11 mouse cellular contexts compared by ENCODE assay signal in the genomic region with DNA sequence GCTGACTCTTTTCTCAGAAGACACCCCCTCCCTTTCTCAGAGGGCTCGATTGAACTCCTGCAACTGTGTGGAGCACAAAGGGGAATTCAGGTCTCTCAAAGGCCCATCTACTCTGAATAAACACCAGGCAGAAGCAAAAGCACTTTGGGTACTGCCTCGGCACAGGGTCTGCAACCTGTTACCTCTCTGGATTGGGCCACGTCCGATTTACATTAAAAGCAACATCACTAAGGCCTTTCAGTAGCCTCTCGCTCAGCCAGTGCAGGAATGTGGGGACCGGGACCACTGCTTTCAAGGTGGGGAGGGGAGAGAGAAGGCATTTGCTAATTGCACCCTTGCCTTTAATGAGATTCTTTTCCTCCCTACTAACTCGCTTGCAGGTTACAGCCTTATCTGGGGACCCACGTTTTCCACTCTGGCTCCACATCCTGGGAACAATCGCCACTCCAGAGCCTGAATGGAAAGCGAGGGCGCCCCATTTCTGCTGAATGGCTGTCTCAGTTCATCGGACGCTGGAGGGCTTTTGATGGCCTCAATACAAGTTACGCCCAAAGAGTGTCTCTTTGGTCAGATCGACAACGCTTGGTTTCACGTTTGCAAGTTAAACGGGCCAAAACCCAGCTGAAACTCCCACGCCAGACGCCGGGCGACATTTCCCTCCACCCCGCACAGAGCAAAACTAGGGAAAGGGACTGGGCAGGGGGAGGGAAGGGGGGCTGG. TPM values are rescaled to one million over a fixed set of nuclear protein-coding genes. Genes with fewer than 3 reads are reported as not detected.
DNase-seq lines count a peak whose midpoint lies in the region; ATAC-seq and TF ChIP-seq lines count a peak whose summit lies in the region.
"Had no signal": no experiment of that assay in that cellular context is flagged by ENCODE, and none has a peak within 500 bp of the region (broad histone marks: within the 10 kb centered on the region; RNA-seq: fewer than 3 reads in every experiment).

No protein-coding gene starts in this region.

- H3K4me3 ChIP-seq in heart, embryonic 10.5 days, result peak overlapping the region; percentile 16; the same call in 1 of the 2 replicates
- no peak overlapping the region for H3K4me3 ChIP-seq in ES-Bruce4 (ENCODE audit: low read depth, low read length)
- no peak overlapping the region; the same call in 1 of the 2 replicates for H3K4me3 ChIP-seq in embryonic facial prominence, embryonic 14.5 days (ENCODE audit: low read depth, low read length)
- no peak overlapping the region for H3K4me3 ChIP-seq in hindbrain, postnatal 0 days (ENCODE audit: low read length)
- H3K4me3 ChIP-seq: liver, embryonic 13.5 days had no signal

- no peak for TF ChIP-seq CTCF in ES-Bruce4 (IDR thresholded peaks at IDR 0.05; ENCODE audit: low read depth, low read length)
- no peak for TF ChIP-seq CTCF in hindbrain, postnatal 0 days (IDR thresholded peaks at IDR 0.05; ENCODE audit: low read depth)

- no peak for DNase-seq in heart, embryonic 10.5 days (ENCODE audit: low spot score)
- no peak for DNase-seq in heart, adult 18-20 months
- no peak for DNase-seq in embryonic facial prominence, embryonic 14.5 days (ENCODE audit: low spot score)
- DNase-seq in hindbrain, postnatal 0 days (ENCODE audit: low spot score), result no peak
- no peak for DNase-seq in left cerebral cortex, adult 8-10 months (ENCODE audit: low spot score in 2 of 2)
- no peak for DNase-seq in gastrocnemius, postnatal 10 days
- DNase-seq: liver, embryonic 13.5 days; right cerebral cortex, postnatal 14 days had no signal

- TF ChIP-seq POLR2A in ES-Bruce4 (IDR thresholded peaks at IDR 0.05; ENCODE audit: insufficient read depth, low read length), result no peak

- no peak for ATAC-seq in embryonic facial prominence, embryonic 14.5 days (ENCODE audit: low read depth)
- no peak for ATAC-seq in hindbrain, postnatal 0 days
- ATAC-seq in activated CD4-positive, CD25-positive, alpha-beta regulatory T cell, adult 4 months, result no peak

- H3K9me3 ChIP-seq in heart, embryonic 10.5 days, result no peaks in the 10 kb centered on the region
- H3K9me3 ChIP-seq in ES-Bruce4 (replicated peaks; ENCODE audit: control insufficient read depth, insufficient read depth, low read length, poor library complexity, severe bottlenecking), result no peaks in the 10 kb centered on the region
- no peaks in the 10 kb centered on the region for H3K9me3 ChIP-seq in embryonic facial prominence, embryonic 14.5 days (ENCODE audit: control insufficient read depth, low read length)
- no peaks in the 10 kb centered on the region for H3K9me3 ChIP-seq in hindbrain, postnatal 0 days (ENCODE audit: low read length)
- H3K9me3 ChIP-seq: liver, embryonic 13.5 days had no signal

- H3K9ac ChIP-seq in ES-Bruce4 (ENCODE audit: low read depth, poor library complexity, severe bottlenecking), result no peak overlapping the region
- no peak overlapping the region for H3K9ac ChIP-seq in embryonic facial prominence, embryonic 14.5 days (ENCODE audit: low read depth, low read length)
- H3K9ac ChIP-seq in hindbrain, postnatal 0 days (replicated peaks; ENCODE audit: low read length), result no peak overlapping the region
- H3K9ac ChIP-seq: liver, embryonic 13.5 days had no signal

- peaks cover 32% of the 10 kb centered on the region for H3K4me1 ChIP-seq in heart, embryonic 10.5 days
- H3K4me1 ChIP-seq in ES-Bruce4 (ENCODE audit: control insufficient read depth, insufficient read depth, low read length), result no peaks in the 10 kb centered on the region
- H3K4me1 ChIP-seq in embryonic facial prominence, embryonic 14.5 days (ENCODE audit: control insufficient read depth, insufficient read depth, low read length), result peaks cover 12% of the 10 kb centered on the region; the same call in 1 of the 2 replicates
- no peaks in the 10 kb centered on the region for H3K4me1 ChIP-seq in hindbrain, postnatal 0 days (ENCODE audit: insufficient read depth, low read length)

- no peak overlapping the region for H3K27ac ChIP-seq in heart, embryonic 10.5 days
- no peak overlapping the region for H3K27ac ChIP-seq in ES-Bruce4 (ENCODE audit: insufficient read depth, low read length)
- H3K27ac ChIP-seq in embryonic facial prominence, embryonic 14.5 days (replicated peaks; ENCODE audit: low read depth, low read length), result no peak overlapping the region
- no peak overlapping the region for H3K27ac ChIP-seq in hindbrain, postnatal 0 days
- H3K27ac ChIP-seq: liver, embryonic 13.5 days had no signal

- under 1% methylated on average over 23 of the region's 23 CpGs for WGBS in heart, embryonic 10.5 days
- 4% methylated on average over 23 of the region's 23 CpGs for WGBS in embryonic facial prominence, embryonic 14.5 days
- 3% methylated on average over 23 of the region's 23 CpGs for WGBS in hindbrain, postnatal 0 days

- TF ChIP-seq EP300 in ES-Bruce4 (IDR thresholded peaks at IDR 0.05; ENCODE audit: insufficient read depth, low read depth, low read length), result 0 out of 2 replicates have a peak, but pooled peaks have one; percentile 32

- peaks cover 98% of the 10 kb centered on the region for H3K27me3 ChIP-seq in heart, embryonic 10.5 days (ENCODE audit: insufficient read depth, poor library complexity, severe bottlenecking)
- peaks cover 20% of the 10 kb centered on the region for H3K27me3 ChIP-seq in ES-Bruce4 (ENCODE audit: control insufficient read depth, insufficient read depth, low read length, poor library complexity, severe bottlenecking)
- peaks cover 92% of the 10 kb centered on the region for H3K27me3 ChIP-seq in embryonic facial prominence, embryonic 14.5 days (replicated peaks; ENCODE audit: control insufficient read depth, insufficient read depth, low read length)
- peaks cover 68% of the 10 kb centered on the region for H3K27me3 ChIP-seq in hindbrain, postnatal 0 days (ENCODE audit: insufficient read depth, low read length)

- H3K4me2 ChIP-seq in embryonic facial prominence, embryonic 14.5 days (ENCODE audit: low read depth, low read length), result peak overlapping the region; percentile 29; the same call in 1 of the 2 replicates
- H3K4me2 ChIP-seq in hindbrain, postnatal 0 days (ENCODE audit: low read depth, low read length), result peak overlapping the region; percentile 25; the same call in 1 of the 2 replicates
- H3K4me2 ChIP-seq: liver, embryonic 13.5 days had no signal

- H3K36me3 ChIP-seq in heart, embryonic 10.5 days, result no peaks in the 10 kb centered on the region
- no peaks in the 10 kb centered on the region for H3K36me3 ChIP-seq in ES-Bruce4 (ENCODE audit: control insufficient read depth, insufficient read depth, low read length, poor library complexity, severe bottlenecking)
- H3K36me3 ChIP-seq in embryonic facial prominence, embryonic 14.5 days (ENCODE audit: control insufficient read depth, insufficient read depth, low read length), result no peaks in the 10 kb centered on the region
- H3K36me3 ChIP-seq in hindbrain, postnatal 0 days (ENCODE audit: insufficient read depth, low read length), result no peaks in the 10 kb centered on the region
- H3K36me3 ChIP-seq: liver, embryonic 13.5 days had no signal

RNA-seq across cellular contexts. Expression of gene Gsx2, which starts 4.6 kb away (rescaled TPM):
- polyA plus RNA-seq in heart, embryonic 10.5 days (2016; fragmentation: Nextera tagmentation; extraction: Ambion mirVana), result not detected in 2 replicates
- total RNA-seq in heart, adult 18-20 months (2021), result not detected
- polyA plus RNA-seq in ES-Bruce4 (2011; ENCODE audit: insufficient read depth, insufficient read length, low read depth, missing spikeins), result not detected in 2 replicates
- polyA plus RNA-seq in embryonic facial prominence, embryonic 14.5 days (2014; fragmentation: Nextera tagmentation; extraction: Ambion mirVana), result not detected in 2 replicates
- total RNA-seq in hindbrain, postnatal 0 days (2014; rRNA removed), result 0.47 TPM in 1 of 2 replicates, not detected in the other
- polyA plus RNA-seq in hindbrain, postnatal 0 days (2015; fragmentation: Nextera tagmentation; extraction: Ambion mirVana), result 0.14 TPM in 1 of 2 replicates, not detected in the other
- not detected for polyA plus RNA-seq in activated CD4-positive, CD25-positive, alpha-beta regulatory T cell, adult 4 months (2017; shearing (Covaris generic))
- under 1 TPM in 3 of 4 experiments, not detected in 1; 0.37 to 0.53 (median 0.39) TPM for total RNA-seq in left cerebral cortex, adult 8-10 months (2022)
- total RNA-seq in gastrocnemius, postnatal 10 days (2021), result not detected
- polyA plus RNA-seq: gonadal fat pad, adult 2 months; liver, embryonic 13.5 days had no signal

RNA-seq across cellular contexts. Expression of gene Chic2, which starts 26.2 kb away (rescaled TPM):
- 24.5 and 37.8 TPM in 2 replicates for polyA plus RNA-seq in heart, embryonic 10.5 days (2016; fragmentation: Nextera tagmentation; extraction: Ambion mirVana)
- 10 to 100 TPM; 16.7 to 17.0 TPM for total RNA-seq in heart, adult 18-20 months (2021)
- polyA plus RNA-seq in ES-Bruce4 (2011; ENCODE audit: insufficient read depth, insufficient read length, low read depth, missing spikeins), result 21.7 and 23.7 TPM in 2 replicates
- polyA plus RNA-seq in embryonic facial prominence, embryonic 14.5 days (2014; fragmentation: Nextera tagmentation; extraction: Ambion mirVana), result 46.5 and 53.4 TPM in 2 replicates
- 10.5 and 12.8 TPM in 2 replicates for total RNA-seq in hindbrain, postnatal 0 days (2014; rRNA removed)
- polyA plus RNA-seq in hindbrain, postnatal 0 days (2015; fragmentation: Nextera tagmentation; extraction: Ambion mirVana), result 33.9 and 34.6 TPM in 2 replicates
- polyA plus RNA-seq in activated CD4-positive, CD25-positive, alpha-beta regulatory T cell, adult 4 months (2017; shearing (Covaris generic)), result 1 to 10 TPM; 6.0 to 8.1 TPM
- total RNA-seq in left cerebral cortex, adult 8-10 months (2022), result 10 to 100 TPM; 13.1 to 17.3 (median 15.2) TPM
- total RNA-seq in gastrocnemius, postnatal 10 days (2021), result 10 to 100 TPM; 24.5 to 25.9 TPM
